Mouse (Mus musculus) adrenal gland, postnatal 25 days (tissue): ENCODE measurements around the gene Glis2. TPM values are rescaled to one million over a fixed set of nuclear protein-coding genes. Genes with fewer than 3 reads are reported as not detected.

Experiments
- DNase-seq: peaks from one replicate; pipeline ENCODE4 v3.0.0; 2021; ENCODE audit warnings: mixed read lengths
- total RNA-seq: library from RNA; stranded (reverse); gene quantifications from 2 replicates; pipeline ENCODE4 v1.2.3, GENCODE M21; 2021

The Glis2 gene
- total RNA-seq, 1 experiment from 2014 or later: 23.0 TPM

DNA sequence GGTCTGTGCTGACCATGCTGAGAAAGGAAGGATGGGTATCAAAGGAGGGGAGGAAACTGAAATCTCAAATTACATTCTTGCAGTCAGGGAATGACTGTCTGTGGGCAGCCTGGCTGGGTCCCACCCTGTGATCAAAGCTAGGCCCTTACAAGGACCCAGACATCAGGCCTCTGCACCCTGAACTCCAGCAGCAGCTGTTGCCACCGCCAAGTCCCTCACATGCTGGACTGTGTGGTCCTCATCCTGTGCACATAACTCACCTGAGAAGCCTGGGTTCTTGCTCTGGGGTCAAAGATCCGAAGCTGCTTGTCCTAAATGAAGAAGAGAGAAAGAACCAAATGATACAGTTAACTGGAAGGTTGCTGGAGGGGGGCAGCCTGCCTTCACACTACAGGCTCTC lies 67.1 kb downstream of the Glis2 start:
- no peak for DNase-seq

DNA sequence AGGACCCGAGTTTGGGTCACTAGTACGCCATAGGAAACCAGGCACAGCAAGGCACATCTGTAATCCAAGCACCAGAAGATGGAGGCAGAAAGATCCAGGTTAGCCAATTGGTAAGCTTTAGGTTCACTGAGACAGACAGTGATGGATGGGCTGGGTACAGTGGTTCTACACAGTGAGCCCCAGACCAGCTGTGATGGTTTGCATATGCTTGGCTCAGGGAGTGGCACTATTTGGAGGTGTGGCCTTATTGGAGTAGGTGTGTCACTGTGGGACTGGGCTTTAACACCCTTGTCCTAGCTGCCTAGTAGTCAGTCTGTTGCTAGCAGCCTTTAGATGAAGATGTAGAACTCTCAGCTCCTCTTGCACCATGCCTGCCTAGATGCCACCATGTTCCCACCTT lies 69.3 kb downstream of the Glis2 start:
- no peak for DNase-seq

DNA sequence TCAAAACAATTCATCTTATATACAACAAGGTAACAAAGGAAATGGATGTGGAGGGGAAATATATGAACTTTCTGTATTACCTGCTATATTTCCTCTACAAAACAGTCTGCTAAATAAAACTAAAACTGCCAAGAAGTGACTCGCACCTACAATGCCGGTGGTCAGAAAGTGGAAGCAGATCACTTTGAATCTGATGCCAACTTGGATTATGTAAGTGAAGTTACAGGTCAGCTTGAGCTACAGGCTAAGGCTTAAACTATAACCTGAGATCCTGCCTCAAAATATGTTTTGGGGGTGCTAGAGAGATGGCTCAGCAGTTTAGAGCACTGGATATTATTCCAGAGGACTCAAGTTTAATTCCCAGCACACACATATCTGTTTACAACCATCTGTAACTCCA lies 71.2 kb downstream of the Glis2 start:
- no peak for DNase-seq

DNA sequence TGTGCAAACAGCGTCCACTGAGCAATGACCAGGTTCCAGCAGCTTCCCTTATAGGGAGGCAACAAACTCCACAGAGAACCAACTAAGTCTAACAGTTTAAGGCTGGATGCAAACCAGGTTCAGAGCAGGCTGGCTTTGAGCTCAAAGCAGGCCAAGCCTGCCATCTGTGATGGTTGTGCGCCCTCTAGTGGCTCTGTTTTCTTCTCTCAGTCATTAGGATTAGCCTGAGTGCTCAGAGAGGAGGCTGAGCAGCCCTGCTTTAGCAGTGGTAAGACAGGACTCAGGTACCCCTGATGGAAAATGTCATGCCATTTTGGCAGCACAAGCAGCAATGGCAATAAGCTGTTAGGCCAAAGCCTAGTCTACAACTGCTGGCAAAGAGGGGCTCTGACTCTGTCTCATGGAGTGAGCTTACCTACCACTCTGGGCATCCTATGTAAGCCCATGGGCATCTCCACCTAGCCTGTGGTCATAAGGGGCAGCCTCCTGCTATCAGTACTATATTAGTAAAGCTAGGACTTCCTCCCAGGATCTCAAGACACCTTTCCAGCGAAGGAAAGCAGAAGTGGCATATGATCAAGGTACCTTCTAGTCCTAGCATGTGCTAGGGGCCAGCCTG lies 72.8 kb downstream of the Glis2 start:
- peak; percentile 82 for DNase-seq

DNA sequence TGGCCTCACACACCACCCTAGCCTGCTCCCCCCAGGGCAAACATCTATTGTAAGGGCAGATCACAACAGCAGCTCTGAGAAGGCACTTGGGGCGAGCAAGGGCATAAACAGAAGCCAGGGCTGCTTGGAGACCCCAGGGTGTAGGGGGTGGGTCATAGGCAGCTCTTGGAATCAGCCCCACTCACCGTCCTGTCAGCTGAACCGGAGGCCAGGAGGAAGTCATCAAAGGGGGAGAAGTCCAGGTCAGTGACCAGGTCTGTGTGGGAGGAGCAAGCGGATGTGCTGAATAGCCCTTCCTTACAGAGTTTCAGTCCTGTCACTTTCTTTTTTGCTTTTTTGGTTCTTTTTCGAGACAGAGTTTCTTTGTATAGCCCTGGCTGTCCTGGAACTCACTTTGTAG lies 75.8 kb downstream of the Glis2 start:
- no peak for DNase-seq

DNA sequence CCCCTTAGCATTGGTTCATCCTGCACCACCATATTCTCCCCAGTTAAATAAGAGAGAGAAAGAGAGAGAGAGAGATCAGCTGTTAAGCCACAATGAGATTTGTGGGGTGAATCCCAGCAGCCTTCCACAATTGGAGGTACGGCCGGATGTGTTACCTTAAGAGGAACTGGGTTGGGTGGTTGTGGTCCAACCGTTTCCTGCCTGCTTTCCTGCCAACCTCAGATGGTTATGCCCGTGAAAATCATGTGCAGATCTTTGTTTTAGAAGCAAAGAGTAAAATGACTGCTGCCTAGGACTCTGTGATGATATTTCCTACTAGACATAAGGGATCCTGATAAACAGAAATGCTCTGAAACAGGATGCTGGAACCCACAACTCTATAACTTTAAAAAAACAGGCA lies 79.6 kb downstream of the Glis2 start:
- no peak for DNase-seq

Other genes with a start within 250 kb of the Glis2 start
- gene Adcy9, start 174.2 kb upstream of the Glis2 start, total RNA-seq: 59.2 and 85.6 TPM in 2 replicates
- 8.0 and 11.9 TPM in 2 replicates for gene Srl, start 52.9 kb upstream of the Glis2 start, total RNA-seq
- 8.3 and 10.4 TPM in 2 replicates for gene Tfap4, start 34.9 kb upstream of the Glis2 start, total RNA-seq
- 81.9 and 83.4 TPM in 2 replicates for gene Pam16, start 30.3 kb downstream of the Glis2 start, total RNA-seq
- gene Vasn, start 45.2 kb downstream of the Glis2 start, total RNA-seq: 5.4 and 9.3 TPM in 2 replicates
- gene Dnaja3, start 45.3 kb downstream of the Glis2 start, total RNA-seq: 117 and 125 TPM in 2 replicates
- 36.2 and 39.7 TPM in 2 replicates for gene Coro7, start 85.1 kb downstream of the Glis2 start, total RNA-seq
- gene Nmral1, start 124.6 kb downstream of the Glis2 start, total RNA-seq: 7.0 and 9.1 TPM in 2 replicates
- gene Hmox2, start 131.6 kb downstream of the Glis2 start, total RNA-seq: 105 and 106 TPM in 2 replicates
- gene Cdip1, start 195.6 kb downstream of the Glis2 start, total RNA-seq: 103 and 116 TPM in 2 replicates
- not detected in 2 replicates for gene 4930562C15Rik, start 240.7 kb downstream of the Glis2 start, total RNA-seq